ENCODE assay signal across 20 mouse cellular contexts in genomic region chr10:27164738-27165137, GRCm38 (mm10).
DNase-seq lines count a peak whose midpoint lies in the region; ATAC-seq and TF ChIP-seq lines count a peak whose summit lies in the region.
"Had no signal": no experiment of that assay in that cellular context is flagged by ENCODE, and none has a peak within 500 bp of the region (broad histone marks: within the 10 kb centered on the region; RNA-seq: fewer than 3 reads in every experiment).

No protein-coding gene starts in this region.

- TF ChIP-seq CTCF in hindbrain, postnatal 0 days (IDR thresholded peaks at IDR 0.05; ENCODE audit: low read depth): no peak

- no peak overlapping the region for H3K4me2 ChIP-seq in hindbrain, postnatal 0 days (ENCODE audit: low read depth, low read length)
- H3K4me2 ChIP-seq in midbrain, embryonic 14.5 days (ENCODE audit: low read length): no peak overlapping the region
- H3K4me2 ChIP-seq: embryonic facial prominence, embryonic 12.5 days; forebrain, embryonic 13.5 days; forebrain, embryonic 15.5 days had no signal

- H3K36me3 ChIP-seq in hindbrain, postnatal 0 days (ENCODE audit: insufficient read depth, low read length): no peaks in the 10 kb centered on the region
- H3K36me3 ChIP-seq in hindbrain, embryonic 10.5 days: no peaks in the 10 kb centered on the region
- H3K36me3 ChIP-seq in midbrain, embryonic 14.5 days (ENCODE audit: control insufficient read depth, insufficient read depth, low read length): no peaks in the 10 kb centered on the region
- H3K36me3 ChIP-seq in midbrain, embryonic 10.5 days: no peaks in the 10 kb centered on the region
- H3K36me3 ChIP-seq: embryonic facial prominence, embryonic 10.5 days; embryonic facial prominence, embryonic 12.5 days; forebrain, embryonic 15.5 days had no signal

- ATAC-seq in hindbrain, postnatal 0 days: peak; percentile 56; the same call in 1 of the 2 replicates
- no peak for ATAC-seq in midbrain, embryonic 14.5 days (ENCODE audit: low FRiP score, low TSS enrichment)
- ATAC-seq: activated CD4-positive, CD25-positive, alpha-beta regulatory T cell, adult 4 months; forebrain, embryonic 13.5 days; forebrain, embryonic 15.5 days; Patski had no signal

- no peaks in the 10 kb centered on the region for H3K9me3 ChIP-seq in hindbrain, postnatal 0 days (ENCODE audit: low read length)
- no peaks in the 10 kb centered on the region for H3K9me3 ChIP-seq in hindbrain, embryonic 10.5 days
- H3K9me3 ChIP-seq in midbrain, embryonic 14.5 days (ENCODE audit: control insufficient read depth, low read length): no peaks in the 10 kb centered on the region
- no peaks in the 10 kb centered on the region for H3K9me3 ChIP-seq in midbrain, embryonic 10.5 days (replicated peaks)
- H3K9me3 ChIP-seq: embryonic facial prominence, embryonic 10.5 days; embryonic facial prominence, embryonic 12.5 days; forebrain, embryonic 13.5 days; forebrain, embryonic 15.5 days had no signal

- 48% methylated on average over 3 of the region's 3 CpGs for WGBS in hindbrain, postnatal 0 days
- 80% methylated on average over 3 of the region's 3 CpGs for WGBS in hindbrain, embryonic 10.5 days
- WGBS in midbrain, embryonic 14.5 days: 73% methylated on average over 3 of the region's 3 CpGs
- 84% methylated on average over 3 of the region's 3 CpGs for WGBS in midbrain, embryonic 10.5 days

- no peaks in the 10 kb centered on the region for H3K27me3 ChIP-seq in hindbrain, postnatal 0 days (ENCODE audit: insufficient read depth, low read length)
- no peaks in the 10 kb centered on the region for H3K27me3 ChIP-seq in hindbrain, embryonic 10.5 days (ENCODE audit: insufficient read depth, poor library complexity, severe bottlenecking)
- H3K27me3 ChIP-seq in midbrain, embryonic 14.5 days (ENCODE audit: control insufficient read depth, insufficient read depth, low read length): no peaks in the 10 kb centered on the region
- H3K27me3 ChIP-seq in midbrain, embryonic 10.5 days (ENCODE audit: low read depth, poor library complexity, severe bottlenecking): no peaks in the 10 kb centered on the region
- H3K27me3 ChIP-seq: embryonic facial prominence, embryonic 12.5 days; forebrain, embryonic 13.5 days; forebrain, embryonic 15.5 days had no signal

- 0 out of 2 replicates have a peak, but pooled peaks cover 5% of the 10 kb centered on the region for H3K4me1 ChIP-seq in hindbrain, postnatal 0 days (ENCODE audit: insufficient read depth, low read length)
- no peaks in the 10 kb centered on the region for H3K4me1 ChIP-seq in hindbrain, embryonic 10.5 days (replicated peaks)
- no peaks in the 10 kb centered on the region for H3K4me1 ChIP-seq in midbrain, embryonic 14.5 days (ENCODE audit: control insufficient read depth, insufficient read depth, low read length)
- peaks cover 2% of the 10 kb centered on the region; the same call in 1 of the 2 replicates for H3K4me1 ChIP-seq in midbrain, embryonic 10.5 days
- H3K4me1 ChIP-seq: embryonic facial prominence, embryonic 10.5 days; embryonic facial prominence, embryonic 12.5 days; forebrain, embryonic 13.5 days; forebrain, embryonic 15.5 days had no signal

- DNase-seq in hindbrain, postnatal 0 days (ENCODE audit: low spot score): no peak
- DNase-seq in hindbrain, embryonic 10.5 days (ENCODE audit: low spot score): no peak
- peak; percentile 4 for DNase-seq in midbrain, embryonic 14.5 days
- DNase-seq in midbrain, embryonic 10.5 days (ENCODE audit: low spot score): no peak
- peak; percentile 11 for DNase-seq in Muller cell, postnatal 12 days (ENCODE audit: inconsistent ontology term)
- no peak for DNase-seq in spleen, postnatal 14 days (ENCODE audit: low spot score in 2 of 2)
- DNase-seq: adrenal gland, adult 8-10 months; adrenal gland, postnatal 14 days; adrenal gland, postnatal 36 days; cerebellum, adult 11-12 months; cerebellum, adult 2 months; cerebellum, adult 9-10 months; cerebellum, postnatal 10 days; cerebellum, postnatal 25 days had no signal

- H3K27ac ChIP-seq in hindbrain, postnatal 0 days: no peak overlapping the region
- no peak overlapping the region for H3K27ac ChIP-seq in hindbrain, embryonic 10.5 days
- H3K27ac ChIP-seq in midbrain, embryonic 14.5 days (replicated peaks; ENCODE audit: low read depth, low read length): no peak overlapping the region
- no peak overlapping the region for H3K27ac ChIP-seq in midbrain, embryonic 10.5 days (replicated peaks)
- H3K27ac ChIP-seq: embryonic facial prominence, embryonic 10.5 days; embryonic facial prominence, embryonic 12.5 days; forebrain, embryonic 13.5 days; forebrain, embryonic 15.5 days had no signal

- no peak overlapping the region for H3K4me3 ChIP-seq in hindbrain, postnatal 0 days (ENCODE audit: low read length)
- no peak overlapping the region for H3K4me3 ChIP-seq in hindbrain, embryonic 10.5 days
- no peak overlapping the region for H3K4me3 ChIP-seq in midbrain, embryonic 14.5 days (replicated peaks; ENCODE audit: low read depth, low read length)
- H3K4me3 ChIP-seq in midbrain, embryonic 10.5 days: no peak overlapping the region
- H3K4me3 ChIP-seq: embryonic facial prominence, embryonic 10.5 days; embryonic facial prominence, embryonic 12.5 days; forebrain, embryonic 13.5 days; forebrain, embryonic 15.5 days had no signal

- H3K9ac ChIP-seq in hindbrain, postnatal 0 days (replicated peaks; ENCODE audit: low read length): no peak overlapping the region
- H3K9ac ChIP-seq in midbrain, embryonic 14.5 days (replicated peaks; ENCODE audit: low read length): no peak overlapping the region
- H3K9ac ChIP-seq: embryonic facial prominence, embryonic 12.5 days; forebrain, embryonic 13.5 days; forebrain, embryonic 15.5 days had no signal

Comparison
In these comparisons a context has a peak if more than half of its experiments do, and no peak if none do; other contexts are left out.
1. DNase-seq: peak in midbrain, embryonic 14.5 days (single experiment) and Muller cell, postnatal 12 days (single experiment); none in hindbrain, postnatal 0 days (single experiment), hindbrain, embryonic 10.5 days (single experiment), midbrain, embryonic 10.5 days (single experiment) and spleen, postnatal 14 days (0 of 2).